Mouse (Mus musculus): ENCODE results near the gene Nub1.
"Not testable (repeated sequence)": the region's sequence is repeated elsewhere in the genome, so short reads cannot be mapped to it uniquely, and the experiment has no call there.

Gene Nub1

GRCm38 (mm10) chr5:24685366-24686093 lies at the start of gene Nub1:
Gene Nub1 (plus strand): TSS chr5:24685532.
- peak; percentile 89 for ATAC-seq (ENCODE audit: low TSS enrichment)

- no peak for ATAC-seq (ENCODE audit: low TSS enrichment)
Measured at GRCm38 (mm10) chr5:24636987-24637386, 48.3 kb upstream of the Nub1 start.

GRCm38 (mm10) chr5:24638131-24638530 lies 47.2 kb upstream of the Nub1 start:
- ATAC-seq (ENCODE audit: low TSS enrichment), result no peak

GRCm38 (mm10) chr5:24639081-24639480 lies 46.3 kb upstream of the Nub1 start:
- peak; percentile 57; the same call in 1 of the 2 replicates for ATAC-seq (ENCODE audit: low TSS enrichment)

- ATAC-seq (ENCODE audit: low TSS enrichment), result peak; percentile 89
Measured at GRCm38 (mm10) chr5:24645454-24645853, 39.9 kb upstream of the Nub1 start.

- ATAC-seq (ENCODE audit: low TSS enrichment), result no peak
Measured at GRCm38 (mm10) chr5:24649231-24649630, 36.1 kb upstream of the Nub1 start.

GRCm38 (mm10) chr5:24649701-24650100 lies 35.6 kb upstream of the Nub1 start:
- no peak for ATAC-seq (ENCODE audit: low TSS enrichment)

GRCm38 (mm10) chr5:24651356-24651755 lies 34.0 kb upstream of the Nub1 start:
- ATAC-seq (ENCODE audit: low TSS enrichment), result no peak

- peak; percentile 86 for ATAC-seq (ENCODE audit: low TSS enrichment)
Measured at GRCm38 (mm10) chr5:24651768-24652752, 33.3 kb upstream of the Nub1 start.

GRCm38 (mm10) chr5:24652780-24653179 lies 32.6 kb upstream of the Nub1 start:
- ATAC-seq (ENCODE audit: low TSS enrichment), result no peak

- ATAC-seq (ENCODE audit: low TSS enrichment), result no peak
Measured at GRCm38 (mm10) chr5:24654491-24654890, 30.8 kb upstream of the Nub1 start.

- no peak for ATAC-seq (ENCODE audit: low TSS enrichment)
Measured at GRCm38 (mm10) chr5:24657113-24657512, 28.2 kb upstream of the Nub1 start.

GRCm38 (mm10) chr5:24659708-24660423 lies 25.5 kb upstream of the Nub1 start:
- no peak for ATAC-seq (ENCODE audit: low TSS enrichment)

GRCm38 (mm10) chr5:24661457-24661856 lies 23.9 kb upstream of the Nub1 start:
- ATAC-seq (ENCODE audit: low TSS enrichment), result no peak

- ATAC-seq (ENCODE audit: low TSS enrichment), result peak; percentile 88
Measured at GRCm38 (mm10) chr5:24674238-24674637, 11.1 kb upstream of the Nub1 start.

GRCm38 (mm10) chr5:24681436-24681835 lies 3.9 kb upstream of the Nub1 start:
- ATAC-seq (ENCODE audit: low TSS enrichment), result no peak

- peak; percentile 60 for ATAC-seq (ENCODE audit: low TSS enrichment)
Measured at GRCm38 (mm10) chr5:24684578-24685365, 560 bp upstream of the Nub1 start.

GRCm38 (mm10) chr5:24686176-24686575 lies 844 bp downstream of the Nub1 start:
- peak; percentile 13; the same call in 1 of the 2 replicates for ATAC-seq (ENCODE audit: low TSS enrichment)

- ATAC-seq (ENCODE audit: low TSS enrichment), result not testable (repeated sequence)
Measured at GRCm38 (mm10) chr5:24686671-24687420, 1.5 kb downstream of the Nub1 start.

- no peak for ATAC-seq (ENCODE audit: low TSS enrichment)
Measured at GRCm38 (mm10) chr5:24687696-24688095, 2.4 kb downstream of the Nub1 start.
